Mouse (Mus musculus) myocyte (in vitro differentiated cells): ENCODE results near the gene AC161166.1. TPM values are rescaled to one million over a fixed set of nuclear protein-coding genes. Genes with fewer than 3 reads are reported as not detected.

Source experiments
- H3K27me3 ChIP-seq: one replicate; pipeline ENCODE4 v1.6.1; 2011; ENCODE audit not compliant: control insufficient read depth, insufficient read depth, insufficient read length
- H3K36me3 ChIP-seq: one replicate; pipeline ENCODE4 v1.6.1; 2011; ENCODE audit not compliant: control insufficient read depth, insufficient read depth
- H3K4me2 ChIP-seq: one replicate; pipeline ENCODE4 v1.6.1; 2011; ENCODE audit warnings: low read depth, control low read depth
- H3K4me3 ChIP-seq: one replicate; pipeline ENCODE4 v1.5.1; 2011; ENCODE audit warnings: mild to moderate bottlenecking, control low read depth, moderate library complexity
- H3K79me2 ChIP-seq: one replicate; pipeline ENCODE4 v1.6.1; 2011; ENCODE audit not compliant: control insufficient read depth, insufficient read depth
- H3ac ChIP-seq: one replicate; pipeline ENCODE4 v1.6.1; 2011; ENCODE audit not compliant: control insufficient read depth, insufficient read length
- CEBPB ChIP-seq: IDR thresholded peaks from 2 replicates; pipeline ENCODE4 v1.6.1; 2011; ENCODE audit warnings: mild to moderate bottlenecking, moderate library complexity; ENCODE audit not compliant: poor library complexity, insufficient read depth, severe bottlenecking
- E2F4 ChIP-seq: IDR thresholded peaks from one replicate; pipeline ENCODE4 v1.6.1; 2011; ENCODE audit warnings: mild to moderate bottlenecking, control low read depth, moderate library complexity; ENCODE audit not compliant: insufficient read depth
- MAX ChIP-seq: IDR thresholded peaks from one replicate; pipeline ENCODE4 v1.6.1; 2011; ENCODE audit warnings: low read depth, mild to moderate bottlenecking, control low read depth
- MYOD1 ChIP-seq, 3 experiments: IDR thresholded peaks; one replicate each; pipeline ENCODE4 v1.6.1; 2011; ENCODE audit warnings: control low read depth in 2 of 3, low read depth in 2 of 3, mild to moderate bottlenecking in 2 of 3, moderate library complexity in 1 of 3; ENCODE audit not compliant: insufficient read length in 2 of 3, control insufficient read depth in 1 of 3
- MYOG ChIP-seq, 3 experiments: IDR thresholded peaks; one replicate each; pipeline ENCODE4 v1.6.1; 2011; ENCODE audit warnings: control low read depth in 2 of 3, low read depth in 2 of 3, mild to moderate bottlenecking in 2 of 3; ENCODE audit not compliant: insufficient read length in 2 of 3, control insufficient read depth in 1 of 3, insufficient read depth in 1 of 3
- POLR2A ChIP-seq: IDR thresholded peaks from one replicate; pipeline ENCODE4 v1.6.1; 2011; ENCODE audit warnings: low read depth, mild to moderate bottlenecking, control low read depth, moderate library complexity; ENCODE audit not compliant: insufficient read length
- POLR2AphosphoS2 ChIP-seq: IDR thresholded peaks from one replicate; pipeline ENCODE4 v1.6.1; 2011; ENCODE audit warnings: low read depth, control low read depth; ENCODE audit not compliant: insufficient read length
- REST ChIP-seq: IDR thresholded peaks from one replicate; pipeline ENCODE4 v1.6.1; 2011; ENCODE audit warnings: mild to moderate bottlenecking, control low read depth, moderate library complexity; ENCODE audit not compliant: insufficient read depth, insufficient read length
- SRF ChIP-seq: IDR thresholded peaks from one replicate; pipeline ENCODE4 v1.6.1; 2011; ENCODE audit warnings: low read depth; ENCODE audit not compliant: control insufficient read depth, insufficient read length
- TCF12 ChIP-seq: IDR thresholded peaks from one replicate; pipeline ENCODE4 v1.6.1; 2011; ENCODE audit warnings: mild to moderate bottlenecking, control low read depth; ENCODE audit not compliant: poor library complexity, insufficient read depth, severe bottlenecking
- TCF3 ChIP-seq: IDR thresholded peaks from one replicate; pipeline ENCODE4 v1.6.1; 2011; ENCODE audit warnings: low read depth, control low read depth; ENCODE audit not compliant: insufficient read length
- USF1 ChIP-seq: IDR thresholded peaks from one replicate; pipeline ENCODE4 v1.6.1; 2011; ENCODE audit warnings: low read depth, mild to moderate bottlenecking, control low read depth, moderate library complexity
- polyA plus RNA-seq: library from polyadenylated mRNA; unstranded; fragments of >200 nt; fragmentation: generic; extraction: Trizol; gene quantifications from one replicate; pipeline ENCODE4 v1.2.1, GENCODE M21; 2012; ENCODE audit warnings: missing spikeins

The AC161166.1 gene
- polyA plus RNA-seq, 1 experiment, result 0.10 TPM

- Histone ChIP-seq H3K36me3 (no peaks in the 10 kb centered on the region), H3ac (no peak overlapping the region), H3K27me3 (no peaks in the 10 kb centered on the region), H3K4me2 (no peak overlapping the region), H3K79me2 (no peaks in the 10 kb centered on the region), H3K4me3 (no peak overlapping the region)
- no peak for TF ChIP-seq MYOG (IDR thresholded peaks at IDR 0.05; ENCODE audit: control insufficient read depth in 1 of 3, insufficient read depth in 1 of 3, insufficient read length in 2 of 3, low read depth in 2 of 3)
- TF ChIP-seq POLR2A, result no peak
- TF ChIP-seq MYOD1 (IDR thresholded peaks at IDR 0.05; ENCODE audit: control insufficient read depth in 1 of 3, insufficient read length in 2 of 3, low read depth in 2 of 3), result no peak
- TF ChIP-seq CEBPB, result no peak
Observed at GRCm38 (mm10) chr7:24533806-24534205, 21.6 kb upstream of the AC161166.1 start.

- no peak for TF ChIP-seq POLR2A
- TF ChIP-seq POLR2AphosphoS2, result no peak
- TF ChIP-seq CEBPB, result no peak
- no peak for TF ChIP-seq SRF
- no peak for TF ChIP-seq REST
- TF ChIP-seq E2F4, result no peak
- TF ChIP-seq MYOG (IDR thresholded peaks at IDR 0.05; ENCODE audit: control insufficient read depth in 1 of 3, insufficient read depth in 1 of 3, insufficient read length in 2 of 3, low read depth in 2 of 3), result no peak
- Histone ChIP-seq H3K27me3 (no peaks in the 10 kb centered on the region), H3K4me3 (no peak overlapping the region), H3K79me2 (no peaks in the 10 kb centered on the region), H3K36me3 (no peaks in the 10 kb centered on the region), H3ac (no peak overlapping the region), H3K4me2 (no peak overlapping the region)
Observed at GRCm38 (mm10) chr7:24533031-24533571, 20.8 kb upstream of the AC161166.1 start.

GRCm38 (mm10) chr7:24531211-24531971 is 19.1 kb upstream of the AC161166.1 start:
- Histone ChIP-seq H3K79me2 (no peaks in the 10 kb centered on the region), H3K27me3 (no peaks in the 10 kb centered on the region), H3K4me2 (peak overlapping the region; percentile 84), H3K36me3 (no peaks in the 10 kb centered on the region), H3ac (peak overlapping the region; percentile 41), H3K4me3 (peak overlapping the region; percentile 96)
- TF ChIP-seq POLR2AphosphoS2 (no peak), E2F4 (no peak), TCF12 (no peak), SRF (no peak), TCF3 (no peak), MAX (no peak), POLR2A (peak; percentile 43), CEBPB (no peak), REST (no peak), MYOD1 (IDR thresholded peaks at IDR 0.05; ENCODE audit: control insufficient read depth in 1 of 3, insufficient read length in 2 of 3, low read depth in 2 of 3) (peak in 1 of 3 experiments; percentile 19), USF1 (no peak), MYOG (IDR thresholded peaks at IDR 0.05; ENCODE audit: control insufficient read depth in 1 of 3, insufficient read depth in 1 of 3, insufficient read length in 2 of 3, low read depth in 2 of 3) (peak in 1 of 3 experiments; percentile 56)

- Histone ChIP-seq H3K36me3 (no peaks in the 10 kb centered on the region), H3K4me3 (peak within 1 kb of the TSS; percentile 96), H3ac (peak within 1 kb of the TSS; percentile 41), H3K27me3 (no peaks in the 10 kb centered on the region), H3K79me2 (no peaks in the 10 kb centered on the region), H3K4me2 (peak within 1 kb of the TSS; percentile 84)
- TF ChIP-seq TCF12 (no peak), POLR2A (peak; percentile 30), MYOD1 (IDR thresholded peaks at IDR 0.05; ENCODE audit: control insufficient read depth in 1 of 3, insufficient read length in 2 of 3, low read depth in 2 of 3) (no peak), REST (no peak), MAX (peak; percentile 98), E2F4 (no peak), SRF (peak; percentile 74)
Observed at GRCm38 (mm10) chr7:24530062-24530931, 18.0 kb upstream of the AC161166.1 start, which contains the start of gene Irgq. TSS of gene Irgq (plus strand) at chr7:24530689.

GRCm38 (mm10) chr7:24529580-24529979 is 17.3 kb upstream of the AC161166.1 start:
- Histone ChIP-seq H3K27me3 (no peaks in the 10 kb centered on the region), H3ac (peak overlapping the region; percentile 41), H3K4me3 (peak overlapping the region; percentile 96), H3K4me2 (peak overlapping the region; percentile 63), H3K36me3 (no peaks in the 10 kb centered on the region), H3K79me2 (no peaks in the 10 kb centered on the region)
- TF ChIP-seq SRF (no peak), MYOG (IDR thresholded peaks at IDR 0.05; ENCODE audit: control insufficient read depth in 1 of 3, insufficient read depth in 1 of 3, insufficient read length in 2 of 3, low read depth in 2 of 3) (no peak), POLR2AphosphoS2 (no peak), MYOD1 (IDR thresholded peaks at IDR 0.05; ENCODE audit: control insufficient read depth in 1 of 3, insufficient read length in 2 of 3, low read depth in 2 of 3) (no peak), MAX (no peak), USF1 (no peak), REST (no peak), E2F4 (no peak), POLR2A (no peak), TCF12 (no peak), CEBPB (no peak), TCF3 (no peak)
